Mouse (Mus musculus): Measurements from ENCODE around the gene Skap1.
A peak's percentile ranks its signal among the peaks of the same experiment; 100 is the strongest.

The Skap1 gene

GRCm38 (mm10) chr11:96465426-96466056 is 1.1 kb downstream of the Skap1 start:
- DNase-seq (ENCODE audit: low read depth, low spot score): peak; percentile 24

DNA sequence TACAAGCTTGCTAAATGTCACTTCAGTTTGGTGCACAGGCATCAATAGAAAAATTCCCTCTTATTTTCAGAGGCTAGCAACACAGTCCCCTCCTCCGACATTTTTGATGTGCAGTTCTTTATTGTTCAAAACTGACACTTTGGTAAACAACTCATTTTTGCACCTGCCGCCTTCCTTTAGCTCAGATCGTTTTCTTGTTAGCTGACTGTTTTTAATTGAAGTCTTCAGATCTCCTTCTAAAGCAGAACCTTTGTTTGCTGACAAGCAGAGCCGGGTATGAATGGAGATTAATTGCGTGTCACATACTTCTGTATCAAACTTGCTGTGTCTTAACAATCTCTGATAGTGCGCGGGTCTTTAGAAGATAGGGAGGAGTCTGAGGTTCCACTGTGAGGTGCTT is 2.0 kb downstream of the Skap1 start:
- DNase-seq (ENCODE audit: low read depth, low spot score): no peak

- DNase-seq (ENCODE audit: low read depth, low spot score): peak; percentile 95
Observed at GRCm38 (mm10) chr11:96466987-96467386, 2.6 kb downstream of the Skap1 start.

DNA sequence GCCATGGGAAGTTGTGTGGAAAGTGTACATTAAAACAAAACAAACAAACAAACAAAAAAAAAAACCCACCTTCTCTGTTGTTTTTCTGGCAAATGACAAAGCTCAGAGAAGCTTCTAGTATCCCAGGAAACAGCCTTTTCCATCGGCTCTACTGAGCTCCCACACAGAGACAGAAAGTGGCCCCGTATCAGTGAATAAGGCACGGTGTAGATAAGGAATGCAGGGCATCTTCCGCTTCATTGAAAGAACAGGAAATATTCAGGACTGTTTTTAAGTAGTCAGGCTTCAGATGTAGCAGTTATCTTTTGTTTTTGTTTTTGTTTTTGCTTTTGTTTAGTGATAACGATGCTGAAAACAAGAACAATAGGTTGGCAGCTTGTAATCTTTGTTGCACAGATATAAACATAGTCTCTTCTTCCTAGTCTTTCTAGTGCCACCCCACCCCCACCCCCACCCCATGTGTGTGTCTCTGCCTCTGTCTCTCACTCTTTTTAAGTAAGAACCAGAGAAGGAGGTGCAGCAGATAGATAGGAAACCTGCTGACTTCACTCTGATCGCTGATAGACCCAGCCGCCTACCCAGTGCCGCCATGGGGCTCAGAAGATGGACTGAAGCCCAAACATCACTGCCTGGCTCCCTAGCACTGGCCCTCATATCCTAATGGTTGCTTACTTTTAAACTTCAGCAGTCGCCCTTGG is 3.8 kb downstream of the Skap1 start:
- peak; percentile 71 for DNase-seq (ENCODE audit: low read depth, low spot score)

GRCm38 (mm10) chr11:96482711-96483110 is 18.3 kb downstream of the Skap1 start:
- DNase-seq (ENCODE audit: low read depth, low spot score): no peak

DNA sequence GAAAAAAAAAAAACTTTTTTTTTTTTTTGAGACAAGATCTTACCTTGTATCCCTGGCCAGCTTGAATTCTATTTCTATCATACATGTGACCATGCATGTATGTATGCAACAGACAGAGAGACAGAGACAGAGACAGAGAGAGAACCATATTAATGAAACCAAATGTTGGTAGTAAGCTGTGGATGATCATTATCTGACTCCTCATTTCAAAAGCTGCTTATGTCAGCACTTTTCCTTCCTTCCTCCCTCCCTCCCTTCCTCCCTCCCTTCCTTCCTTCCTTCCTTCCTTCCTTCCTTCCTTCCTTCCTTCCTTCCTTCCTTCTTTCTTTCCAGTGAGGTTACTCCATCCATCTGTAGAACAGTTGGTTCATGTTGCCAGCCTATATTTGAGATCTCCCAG is 18.8 kb downstream of the Skap1 start:
- no peak for DNase-seq (ENCODE audit: low read depth, low spot score)

- DNase-seq (ENCODE audit: low read depth, low spot score): no peak
Observed at GRCm38 (mm10) chr11:96498481-96498880, 34.1 kb downstream of the Skap1 start.

- DNase-seq (ENCODE audit: low read depth, low spot score): no peak
Observed at GRCm38 (mm10) chr11:96501042-96501441, 36.6 kb downstream of the Skap1 start.

GRCm38 (mm10) chr11:96502948-96503347 is 38.6 kb downstream of the Skap1 start:
- no peak for DNase-seq (ENCODE audit: low read depth, low spot score)

DNA sequence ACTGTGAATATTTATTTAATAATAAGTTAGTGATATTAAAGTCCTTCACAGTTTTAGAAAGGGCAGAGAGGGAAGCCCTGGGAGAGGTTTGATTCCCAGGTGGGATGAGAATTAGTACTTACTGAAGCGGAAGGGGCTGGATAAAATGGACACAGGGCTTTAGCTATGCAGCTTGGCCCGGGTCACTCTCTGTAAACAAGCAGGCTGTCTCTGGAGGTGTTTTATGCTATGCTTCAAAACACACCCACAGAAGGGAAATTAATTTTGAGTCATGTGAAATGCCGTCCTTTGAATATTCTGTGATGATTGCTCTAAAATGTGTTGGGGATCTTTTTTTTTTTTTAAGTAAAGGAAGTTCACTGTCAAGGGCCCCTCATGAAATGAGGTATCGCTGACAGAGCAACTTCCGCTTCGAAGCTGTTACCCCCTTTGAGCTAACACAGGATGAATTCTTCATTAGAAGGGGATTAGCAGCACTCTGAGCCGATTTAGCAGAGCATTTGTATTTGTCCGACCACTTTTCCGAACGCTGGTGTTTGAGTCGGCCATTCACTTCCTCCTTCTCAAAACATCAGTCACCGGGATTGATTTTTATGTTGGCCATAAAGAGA is 40.2 kb downstream of the Skap1 start:
- DNase-seq (ENCODE audit: low read depth, low spot score): peak; percentile 65

DNA sequence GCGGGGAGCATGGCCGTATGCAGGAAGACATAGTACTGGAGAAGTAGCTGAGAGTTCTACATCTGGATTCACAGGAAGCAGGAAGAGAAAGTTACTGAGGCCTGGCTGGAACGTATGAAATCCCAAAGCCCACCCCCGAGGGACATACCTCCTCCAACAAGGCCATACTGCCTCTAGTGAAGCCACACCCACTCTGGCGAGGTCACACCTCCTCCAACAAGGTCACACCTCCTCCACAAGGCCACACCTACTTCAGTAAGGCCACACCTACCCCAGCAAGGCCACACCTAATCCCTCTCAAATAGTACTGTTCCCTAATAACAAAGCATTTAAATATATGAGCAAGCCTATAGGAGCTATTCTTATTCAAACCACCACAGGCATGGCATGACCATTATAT is 41.4 kb downstream of the Skap1 start:
- DNase-seq (ENCODE audit: low read depth, low spot score): peak; percentile 41

DNA sequence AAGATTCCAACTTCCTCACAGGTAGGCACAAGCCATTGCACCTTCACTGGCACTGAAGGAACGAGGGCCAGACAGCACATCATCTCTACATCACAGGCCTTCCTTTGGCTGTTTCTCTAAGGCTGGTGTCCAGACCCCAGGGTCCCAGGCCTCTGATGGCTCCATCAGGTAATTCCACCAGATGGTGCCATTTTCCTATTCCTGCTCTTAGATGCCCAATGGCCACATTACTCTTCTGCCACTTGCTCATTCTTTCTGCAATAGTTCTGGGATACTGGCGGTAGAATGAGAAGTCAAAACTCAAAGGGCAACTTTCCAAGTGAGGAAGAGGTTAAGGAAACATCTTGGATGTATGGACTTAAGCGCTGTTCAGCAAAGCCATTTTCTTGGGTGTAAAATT is 50.8 kb downstream of the Skap1 start:
- DNase-seq (ENCODE audit: low read depth, low spot score): no peak

GRCm38 (mm10) chr11:96524541-96524940 is 60.1 kb downstream of the Skap1 start:
- no peak for DNase-seq (ENCODE audit: low read depth, low spot score)

- DNase-seq (ENCODE audit: low read depth, low spot score): no peak
Observed at GRCm38 (mm10) chr11:96526137-96526621, 61.8 kb downstream of the Skap1 start.

- no peak for DNase-seq (ENCODE audit: low read depth, low spot score)
Observed at GRCm38 (mm10) chr11:96531757-96532433, 67.5 kb downstream of the Skap1 start.

DNA sequence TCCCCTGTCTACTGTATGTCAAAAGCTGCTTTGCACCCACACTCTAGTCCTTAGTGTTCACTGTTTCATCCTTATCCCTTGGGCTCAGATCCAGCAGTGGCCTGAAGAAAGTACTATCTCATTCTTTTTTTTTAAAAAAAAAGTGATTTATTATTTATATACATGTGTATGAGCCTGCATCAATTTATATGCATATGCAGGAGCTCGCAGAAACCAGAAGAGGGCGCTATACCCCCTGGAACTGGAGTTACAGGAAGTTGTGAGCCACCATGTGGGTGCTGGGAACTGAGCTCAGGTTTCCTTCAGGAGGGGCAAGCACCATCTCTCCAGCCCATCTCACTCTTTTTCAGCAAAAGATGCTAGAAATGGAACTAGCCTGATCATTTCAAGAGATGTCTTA is 70.1 kb downstream of the Skap1 start:
- DNase-seq (ENCODE audit: low read depth, low spot score): peak; percentile 14

DNA sequence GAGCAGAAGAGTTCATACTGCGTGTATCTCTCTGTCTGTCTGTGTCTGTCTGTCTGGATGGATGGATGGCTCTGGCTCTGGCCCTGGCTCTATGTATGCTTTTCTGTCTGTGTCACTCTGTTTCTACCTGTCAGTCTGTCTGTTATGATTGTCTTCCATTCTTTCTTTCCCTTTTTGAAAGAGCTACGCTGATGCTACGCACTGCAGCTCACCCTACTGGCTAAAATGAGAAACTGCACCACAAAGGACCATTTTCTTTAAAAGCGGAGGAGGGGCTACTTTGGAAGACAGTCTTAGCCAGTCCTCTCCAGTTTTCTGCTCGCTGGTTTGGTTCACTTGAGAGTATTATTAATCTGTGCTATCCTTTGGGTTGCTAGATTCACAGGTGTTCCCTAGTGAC is 71.8 kb downstream of the Skap1 start:
- DNase-seq (ENCODE audit: low read depth, low spot score): peak; percentile 68

DNA sequence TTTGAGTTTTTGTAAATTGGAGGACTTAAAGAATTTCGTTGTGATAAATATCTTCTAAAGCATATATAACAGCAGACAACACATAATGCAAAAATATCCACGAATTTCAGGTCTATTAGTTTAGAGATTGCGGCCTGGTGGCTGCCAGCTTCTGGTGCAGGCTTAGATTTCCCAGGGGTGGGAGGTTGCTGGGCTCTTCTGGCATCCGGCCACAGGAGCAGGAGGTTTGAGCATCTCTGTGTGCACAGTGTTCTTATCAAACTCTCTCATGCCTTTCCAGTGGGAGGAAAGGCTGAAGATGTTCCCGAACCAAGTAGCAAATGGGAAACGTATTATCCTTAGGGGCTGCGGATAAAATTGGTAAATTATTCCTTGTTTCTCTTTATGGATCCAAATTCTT is 77.6 kb downstream of the Skap1 start:
- no peak for DNase-seq (ENCODE audit: low read depth, low spot score)

- no peak for DNase-seq (ENCODE audit: low read depth, low spot score)
Observed at GRCm38 (mm10) chr11:96542561-96542960, 78.2 kb downstream of the Skap1 start.

DNA sequence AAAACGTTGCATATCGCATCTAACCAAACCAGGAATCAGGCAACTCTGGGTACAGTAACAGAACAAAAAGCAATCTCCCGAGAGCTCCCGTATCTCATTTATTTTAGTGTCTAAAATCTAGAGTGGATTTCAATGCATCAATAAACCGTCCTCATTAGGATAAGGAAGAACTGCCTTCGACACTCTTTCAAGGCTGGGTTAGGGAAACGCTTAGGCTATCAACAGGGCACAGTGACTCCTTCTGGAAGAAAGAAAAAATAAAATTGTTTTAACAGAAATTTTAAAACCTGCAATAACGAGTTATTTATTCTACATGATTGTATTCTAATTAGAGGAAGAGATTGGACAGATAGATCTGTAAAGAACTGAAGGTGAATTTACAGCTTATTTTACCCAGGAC is 82.0 kb downstream of the Skap1 start:
- DNase-seq (ENCODE audit: low read depth, low spot score): no peak

GRCm38 (mm10) chr11:96550960-96551703 is 86.7 kb downstream of the Skap1 start:
- no peak for DNase-seq (ENCODE audit: low read depth, low spot score)

DNA sequence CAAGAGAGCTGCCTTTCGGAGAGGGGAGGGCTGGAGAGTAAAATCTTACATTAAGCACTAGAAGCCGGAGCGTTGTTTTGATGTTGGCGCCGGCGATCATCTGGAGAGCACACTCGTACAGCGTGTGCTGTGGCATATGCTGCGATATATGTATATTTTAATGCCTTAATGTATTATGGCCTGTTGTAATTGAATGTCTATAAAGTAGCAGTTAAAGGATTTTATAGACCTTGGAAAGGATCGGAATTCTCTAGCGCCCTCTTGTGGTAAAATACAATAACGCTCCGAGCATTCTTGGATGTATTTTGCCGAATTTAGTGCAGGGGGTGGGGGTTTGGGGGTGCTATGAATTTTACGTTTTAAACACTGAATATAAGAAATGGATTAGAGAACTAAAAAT is 88.7 kb downstream of the Skap1 start:
- peak; percentile 60 for DNase-seq (ENCODE audit: low read depth, low spot score)

Data from CD4-positive helper T cell, adult 2 months (primary cell).